Mouse (Mus musculus): Measurements from ENCODE around the gene Dnah8. TPM values are rescaled to one million over a fixed set of nuclear protein-coding genes. Genes with fewer than 3 reads are reported as not detected.

The Dnah8 gene
- polyA plus RNA-seq, 1 experiment from 2014 or later = 0.35 TPM

DNA sequence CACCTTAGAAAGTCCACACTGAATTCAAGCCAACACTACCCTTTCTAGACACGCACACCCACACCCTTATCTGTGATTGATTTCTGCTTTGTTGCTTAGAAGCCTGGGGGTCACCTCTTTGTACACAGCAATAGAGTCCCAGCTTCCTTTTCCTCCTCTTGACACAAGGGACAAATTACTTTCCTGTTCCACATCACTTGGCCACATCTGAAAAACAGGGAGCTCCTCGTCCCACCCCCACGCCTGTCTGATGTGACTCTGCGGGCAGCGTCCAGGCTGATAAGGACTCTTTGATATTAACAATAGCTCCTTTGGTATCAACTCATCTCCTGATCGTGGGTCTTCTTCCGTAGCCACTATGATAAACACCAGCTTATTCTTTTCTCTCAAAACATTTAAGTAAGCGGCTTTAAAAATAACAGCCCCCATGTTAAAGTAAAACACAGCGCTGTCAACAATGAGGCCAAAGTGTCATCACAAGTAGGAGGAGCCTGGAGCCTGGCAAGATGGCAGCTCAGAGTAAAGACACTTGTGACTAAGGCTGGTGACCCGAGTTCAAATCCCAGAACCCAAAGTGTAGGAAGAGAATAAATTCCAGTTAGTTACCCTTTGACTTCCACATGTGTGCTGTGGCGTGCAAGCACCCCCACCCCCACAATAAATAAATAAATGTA lies 234.6 kb downstream of the Dnah8 start:
- WGBS = 49% methylated on average over 11 of the region's 11 CpGs
- Histone ChIP-seq H3K27ac (ENCODE audit: low read depth, low read length) (no peak overlapping the region), H3K9me3 (ENCODE audit: control insufficient read depth) (no peaks in the 10 kb centered on the region), H3K4me1 (replicated peaks; ENCODE audit: control insufficient read depth, insufficient read depth, low read length) (no peaks in the 10 kb centered on the region), H3K9ac (ENCODE audit: low read depth, low read length) (no peak overlapping the region), H3K4me3 (ENCODE audit: low read depth, low read length) (no peak overlapping the region), H3K36me3 (ENCODE audit: control insufficient read depth, insufficient read depth) (no peaks in the 10 kb centered on the region), H3K4me2 (replicated peaks; ENCODE audit: low read depth) (no peak overlapping the region), H3K27me3 (replicated peaks; ENCODE audit: control insufficient read depth, insufficient read depth, low read length) (no peaks in the 10 kb centered on the region)
- no peak for ATAC-seq
- no peak for TF ChIP-seq CTCF (IDR thresholded peaks at IDR 0.05; ENCODE audit: low read depth)

- Histone ChIP-seq H3K36me3 (ENCODE audit: control insufficient read depth, insufficient read depth) (no peaks in the 10 kb centered on the region), H3K4me1 (replicated peaks; ENCODE audit: control insufficient read depth, insufficient read depth, low read length) (no peaks in the 10 kb centered on the region), H3K27ac (ENCODE audit: low read depth, low read length) (no peak overlapping the region), H3K27me3 (replicated peaks; ENCODE audit: control insufficient read depth, insufficient read depth, low read length) (no peaks in the 10 kb centered on the region), H3K9me3 (ENCODE audit: control insufficient read depth) (no peaks in the 10 kb centered on the region), H3K4me3 (ENCODE audit: low read depth, low read length) (no peak overlapping the region), H3K4me2 (replicated peaks; ENCODE audit: low read depth) (no peak overlapping the region), H3K9ac (ENCODE audit: low read depth, low read length) (no peak overlapping the region)
- WGBS = 70% methylated on average over 10 of the region's 10 CpGs
- no peak for ATAC-seq
- no peak for TF ChIP-seq CTCF (IDR thresholded peaks at IDR 0.05; ENCODE audit: low read depth)
Observed at GRCm38 (mm10) chr17:30859989-30860585, 235.9 kb downstream of the Dnah8 start.

DNA sequence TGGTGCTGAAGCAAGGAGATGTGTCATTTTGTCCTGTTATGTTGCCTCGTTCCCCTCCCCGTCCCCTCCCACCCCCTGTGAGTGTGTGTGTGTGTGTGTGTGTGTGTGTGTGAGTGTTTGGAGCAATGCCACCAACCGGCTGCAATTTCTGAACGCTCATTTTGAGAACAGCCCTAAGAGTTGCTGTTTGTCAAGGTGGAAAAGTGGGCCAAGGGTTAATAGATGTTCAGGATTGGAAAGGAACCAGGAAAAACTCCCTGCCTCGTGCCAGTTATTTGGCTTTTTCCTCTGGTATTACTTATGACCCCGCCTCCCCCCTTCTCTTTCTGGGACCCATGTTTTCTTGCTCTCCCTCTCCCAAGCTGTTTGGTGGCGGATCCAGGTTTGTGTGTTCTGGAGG lies 236.5 kb downstream of the Dnah8 start:
- WGBS = 56% methylated on average over 7 of the region's 7 CpGs
- Histone ChIP-seq H3K27ac (ENCODE audit: low read depth, low read length) (no peak overlapping the region), H3K9ac (ENCODE audit: low read depth, low read length) (no peak overlapping the region), H3K4me3 (ENCODE audit: low read depth, low read length) (no peak overlapping the region), H3K4me1 (replicated peaks; ENCODE audit: control insufficient read depth, insufficient read depth, low read length) (no peaks in the 10 kb centered on the region), H3K4me2 (replicated peaks; ENCODE audit: low read depth) (no peak overlapping the region), H3K36me3 (ENCODE audit: control insufficient read depth, insufficient read depth) (no peaks in the 10 kb centered on the region), H3K9me3 (ENCODE audit: control insufficient read depth) (no peaks in the 10 kb centered on the region), H3K27me3 (replicated peaks; ENCODE audit: control insufficient read depth, insufficient read depth, low read length) (no peaks in the 10 kb centered on the region)
- ATAC-seq = no peak
- no peak for TF ChIP-seq CTCF (IDR thresholded peaks at IDR 0.05; ENCODE audit: low read depth)

GRCm38 (mm10) chr17:30866281-30866680 lies 242.1 kb downstream of the Dnah8 start:
- no peak overlapping the region for H3K9ac ChIP-seq (ENCODE audit: low read depth, low read length)
- 62% methylated on average over 8 of the region's 8 CpGs for WGBS

DNA sequence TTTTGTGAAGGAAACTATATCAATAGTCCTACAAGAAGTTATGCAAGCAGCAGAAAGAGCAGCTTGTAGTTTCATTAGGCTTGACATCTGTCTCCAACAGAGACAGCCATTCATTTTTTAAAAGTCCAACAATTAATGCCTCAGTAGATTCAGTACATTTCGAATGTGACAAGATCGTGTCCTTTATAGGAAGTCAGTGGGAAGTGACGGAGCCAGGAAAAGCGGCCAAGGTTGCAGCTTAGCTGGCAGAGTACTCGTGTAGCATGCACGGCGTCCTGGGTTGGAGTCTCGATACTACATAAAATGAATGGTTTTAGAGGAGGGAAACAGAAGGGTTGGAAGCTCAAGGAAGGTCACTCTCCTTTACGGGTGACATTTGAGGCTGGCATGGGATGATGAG lies 242.8 kb downstream of the Dnah8 start:
- Histone ChIP-seq H3K9ac (ENCODE audit: low read depth, low read length) (no peak overlapping the region), H3K4me1 (replicated peaks; ENCODE audit: control insufficient read depth, insufficient read depth, low read length) (no peaks in the 10 kb centered on the region), H3K36me3 (ENCODE audit: control insufficient read depth, insufficient read depth) (no peaks in the 10 kb centered on the region), H3K27ac (ENCODE audit: low read depth, low read length) (no peak overlapping the region), H3K9me3 (ENCODE audit: control insufficient read depth) (no peaks in the 10 kb centered on the region), H3K4me3 (ENCODE audit: low read depth, low read length) (no peak overlapping the region), H3K4me2 (replicated peaks; ENCODE audit: low read depth) (no peak overlapping the region), H3K27me3 (replicated peaks; ENCODE audit: control insufficient read depth, insufficient read depth, low read length) (no peaks in the 10 kb centered on the region)
- ATAC-seq = no peak
- no peak for TF ChIP-seq CTCF (IDR thresholded peaks at IDR 0.05; ENCODE audit: low read depth)
- 78% methylated on average over 9 of the region's 9 CpGs for WGBS

More at GRCm38 (mm10) chr17:30866281-30866680, 242.1 kb downstream of the Dnah8 start:
- no peak for ATAC-seq
- no peaks in the 10 kb centered on the region for H3K27me3 ChIP-seq (replicated peaks; ENCODE audit: control insufficient read depth, insufficient read depth, low read length)
- no peaks in the 10 kb centered on the region for H3K36me3 ChIP-seq (ENCODE audit: control insufficient read depth, insufficient read depth)
- no peak overlapping the region for H3K4me3 ChIP-seq (ENCODE audit: low read depth, low read length)
- H3K4me2 ChIP-seq (replicated peaks; ENCODE audit: low read depth) = no peak overlapping the region
- no peak for TF ChIP-seq CTCF (IDR thresholded peaks at IDR 0.05; ENCODE audit: low read depth)
- H3K9me3 ChIP-seq (ENCODE audit: control insufficient read depth) = no peaks in the 10 kb centered on the region
- H3K27ac ChIP-seq (ENCODE audit: low read depth, low read length) = no peak overlapping the region
- no peaks in the 10 kb centered on the region for H3K4me1 ChIP-seq (replicated peaks; ENCODE audit: control insufficient read depth, insufficient read depth, low read length)

DNA sequence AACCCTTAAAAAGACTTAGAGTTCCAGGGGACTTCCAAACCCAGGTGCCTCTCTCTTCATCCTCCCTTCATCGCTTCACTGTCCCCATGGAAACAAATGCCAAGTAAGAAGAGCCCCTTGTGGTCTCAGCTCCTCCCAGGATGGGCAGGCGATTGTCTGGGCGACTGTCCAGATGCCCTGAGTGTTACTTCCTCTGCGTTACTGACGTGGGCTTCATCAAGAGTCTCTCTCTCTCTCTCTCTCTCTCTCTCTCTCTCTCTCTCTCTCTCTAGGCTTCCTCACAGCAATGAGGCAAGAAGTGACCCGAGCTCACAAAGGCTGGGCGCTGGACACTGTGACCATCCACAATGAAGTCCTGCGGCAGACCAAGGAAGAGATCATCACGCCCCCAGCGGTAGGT lies 246.9 kb downstream of the Dnah8 start:
- WGBS = 35% methylated on average over 10 of the region's 10 CpGs
- Histone ChIP-seq H3K27me3 (replicated peaks; ENCODE audit: control insufficient read depth, insufficient read depth, low read length) (no peaks in the 10 kb centered on the region), H3K27ac (ENCODE audit: low read depth, low read length) (no peak overlapping the region), H3K9ac (ENCODE audit: low read depth, low read length) (no peak overlapping the region), H3K4me2 (replicated peaks; ENCODE audit: low read depth) (no peak overlapping the region), H3K4me1 (replicated peaks; ENCODE audit: control insufficient read depth, insufficient read depth, low read length) (no peaks in the 10 kb centered on the region), H3K9me3 (ENCODE audit: control insufficient read depth) (no peaks in the 10 kb centered on the region), H3K36me3 (ENCODE audit: control insufficient read depth, insufficient read depth) (no peaks in the 10 kb centered on the region), H3K4me3 (ENCODE audit: low read depth, low read length) (no peak overlapping the region)
- TF ChIP-seq CTCF (IDR thresholded peaks at IDR 0.05; ENCODE audit: low read depth) = no peak
- ATAC-seq = no peak
